Mouse (Mus musculus): ENCODE results near the gene Slc22a7. TPM values are rescaled to one million over a fixed set of nuclear protein-coding genes. Genes with fewer than 3 reads are reported as not detected.

The Slc22a7 gene
- polyA plus RNA-seq, 1 experiment from 2014 or later, result not detected

Other genes with a start within 250 kb of the Slc22a7 start
- 24.6 and 25.0 TPM in 2 replicates for gene Polh, start 235.8 kb downstream of the Slc22a7 start, polyA plus RNA-seq (2016; fragmentation: Nextera tagmentation; extraction: Ambion mirVana)
- gene Xpo5, start 235.7 kb downstream of the Slc22a7 start, polyA plus RNA-seq (2016; fragmentation: Nextera tagmentation; extraction: Ambion mirVana), result 33.0 and 34.9 TPM in 2 replicates
- 53.9 and 56.3 TPM in 2 replicates for gene Polr1c, start 190.4 kb downstream of the Slc22a7 start, polyA plus RNA-seq (2016; fragmentation: Nextera tagmentation; extraction: Ambion mirVana)
- gene Yipf3, start 190.4 kb downstream of the Slc22a7 start, polyA plus RNA-seq (2016; fragmentation: Nextera tagmentation; extraction: Ambion mirVana), result 43.4 and 45.8 TPM in 2 replicates
- 0.12 and 0.14 TPM in 2 replicates for gene Lrrc73, start 184.9 kb downstream of the Slc22a7 start, polyA plus RNA-seq (2016; fragmentation: Nextera tagmentation; extraction: Ambion mirVana)
- gene Tjap1, start 155.4 kb downstream of the Slc22a7 start, polyA plus RNA-seq (2016; fragmentation: Nextera tagmentation; extraction: Ambion mirVana), result 17.4 and 18.9 TPM in 2 replicates
- not detected in 2 replicates for gene Dlk2, start 141.0 kb downstream of the Slc22a7 start, polyA plus RNA-seq (2016; fragmentation: Nextera tagmentation; extraction: Ambion mirVana)
- 2.4 and 2.9 TPM in 2 replicates for gene Abcc10, start 110.1 kb downstream of the Slc22a7 start, polyA plus RNA-seq (2016; fragmentation: Nextera tagmentation; extraction: Ambion mirVana)
- 4.4 and 4.5 TPM in 2 replicates for gene Zfp318, start 54.7 kb downstream of the Slc22a7 start, polyA plus RNA-seq (2016; fragmentation: Nextera tagmentation; extraction: Ambion mirVana)
- gene Crip3, start 9.5 kb downstream of the Slc22a7 start, polyA plus RNA-seq (2016; fragmentation: Nextera tagmentation; extraction: Ambion mirVana), result 0.25 TPM in 1 of 2 replicates, not detected in the other
- 0.02 and 0.11 TPM in 2 replicates for gene Ttbk1, start 49.2 kb upstream of the Slc22a7 start, polyA plus RNA-seq (2016; fragmentation: Nextera tagmentation; extraction: Ambion mirVana)
- gene Dnph1, start 58.3 kb upstream of the Slc22a7 start, polyA plus RNA-seq (2016; fragmentation: Nextera tagmentation; extraction: Ambion mirVana), result 38.5 and 39.3 TPM in 2 replicates
- 0.69 and 0.93 TPM in 2 replicates for gene Cul9, start 107.9 kb upstream of the Slc22a7 start, polyA plus RNA-seq (2016; fragmentation: Nextera tagmentation; extraction: Ambion mirVana)
- gene Srf, start 117.7 kb upstream of the Slc22a7 start, polyA plus RNA-seq (2016; fragmentation: Nextera tagmentation; extraction: Ambion mirVana), result 6.6 and 6.8 TPM in 2 replicates
- 16.8 and 17.7 TPM in 2 replicates for gene Ptk7, start 191.0 kb upstream of the Slc22a7 start, polyA plus RNA-seq (2016; fragmentation: Nextera tagmentation; extraction: Ambion mirVana)
- gene Klc4, start 207.6 kb upstream of the Slc22a7 start, polyA plus RNA-seq (2016; fragmentation: Nextera tagmentation; extraction: Ambion mirVana), result 6.3 and 6.6 TPM in 2 replicates
- 95.0 and 106 TPM in 2 replicates for gene Mrpl2, start 207.8 kb upstream of the Slc22a7 start, polyA plus RNA-seq (2016; fragmentation: Nextera tagmentation; extraction: Ambion mirVana)
- gene Cul7, start 211.9 kb upstream of the Slc22a7 start, polyA plus RNA-seq (2016; fragmentation: Nextera tagmentation; extraction: Ambion mirVana), result 16.9 and 18.3 TPM in 2 replicates
- 37.0 and 37.3 TPM in 2 replicates for gene Rrp36, start 235.9 kb upstream of the Slc22a7 start, polyA plus RNA-seq (2016; fragmentation: Nextera tagmentation; extraction: Ambion mirVana)
- 67.4 and 77.4 TPM in 2 replicates for gene Mea1, start 240.3 kb upstream of the Slc22a7 start, polyA plus RNA-seq (2016; fragmentation: Nextera tagmentation; extraction: Ambion mirVana)
- gene Klhdc3, start 242.5 kb upstream of the Slc22a7 start, polyA plus RNA-seq (2016; fragmentation: Nextera tagmentation; extraction: Ambion mirVana), result 83.4 and 85.0 TPM in 2 replicates